Mouse (Mus musculus) midbrain, embryonic 13.5 days (tissue): ENCODE measurements around the gene Mgl2. TPM values are rescaled to one million over a fixed set of nuclear protein-coding genes. Genes with fewer than 3 reads are reported as not detected.

Experiments used
- ATAC-seq: fragments of 200-750 bp; cut with Nextera tagmentation; 2 replicates; pipeline ENCODE4 v1.8.0; 2017; ENCODE audit warnings: mild to moderate bottlenecking, moderate TSS enrichment, moderate library complexity
- H3K27ac ChIP-seq: fragments of 300-500 bp; sonication (generic); 2 replicates; pipeline ENCODE4 v1.5.1; 2015; ENCODE audit warnings: inconsistent platforms, mild to moderate bottlenecking, moderate library complexity
- H3K27me3 ChIP-seq: fragments of 300-500 bp; sonication (generic); 2 replicates; pipeline ENCODE4 v1.6.1; 2015; ENCODE audit warnings: mild to moderate bottlenecking, inconsistent platforms
- H3K36me3 ChIP-seq: fragments of 300-500 bp; sonication (generic); 2 replicates; pipeline ENCODE4 v1.6.1; 2015; ENCODE audit warnings: mild to moderate bottlenecking, inconsistent platforms
- H3K4me1 ChIP-seq: fragments of 300-500 bp; sonication (generic); replicated peaks from 2 replicates; pipeline ENCODE4 v1.6.1; 2015; ENCODE audit warnings: inconsistent platforms
- H3K4me2 ChIP-seq: fragments of 300-500 bp; sonication (generic); replicated peaks from 2 replicates; pipeline ENCODE4 v1.6.1; 2015; ENCODE audit warnings: moderate library complexity, mild to moderate bottlenecking, inconsistent platforms
- H3K4me3 ChIP-seq: fragments of 300-500 bp; sonication (generic); replicated peaks from 2 replicates; pipeline ENCODE4 v1.5.1; 2015; ENCODE audit warnings: mild to moderate bottlenecking, inconsistent platforms
- H3K9ac ChIP-seq: fragments of 300-500 bp; sonication (generic); replicated peaks from 2 replicates; pipeline ENCODE4 v1.6.1; 2015; ENCODE audit warnings: mild to moderate bottlenecking, inconsistent platforms
- H3K9me3 ChIP-seq: fragments of 300-500 bp; sonication (generic); 2 replicates; pipeline ENCODE4 v1.6.1; 2016; ENCODE audit warnings: mild to moderate bottlenecking, inconsistent platforms
- WGBS: fragments of 180-500 bp; shearing (Covaris S2); methylation state at CpG from one replicate; pipeline ENCODE4 v1.1.7; 2015; 5-methylcytosine and 5-hydroxymethylcytosine counted together
- polyA plus RNA-seq: library from polyadenylated mRNA; unstranded; fragments of >200 nt; fragmentation: Nextera tagmentation; extraction: Ambion mirVana; gene quantifications from 2 replicates; pipeline ENCODE4 v1.2.1, GENCODE M21; 2015

Gene Mgl2
- polyA plus RNA-seq: 0.39 and 0.66 TPM in 2 replicates

- no peaks in the 10 kb centered on the region for H3K9me3 ChIP-seq
- no peak for ATAC-seq
- WGBS: 89% methylated on average over 9 of the region's 9 CpGs
These were observed at the start of gene Mgl2 for GRCm38 (mm10) chr11:70129926-70130379. Gene Mgl2 (plus strand): TSS chr11:70130329.

DNA sequence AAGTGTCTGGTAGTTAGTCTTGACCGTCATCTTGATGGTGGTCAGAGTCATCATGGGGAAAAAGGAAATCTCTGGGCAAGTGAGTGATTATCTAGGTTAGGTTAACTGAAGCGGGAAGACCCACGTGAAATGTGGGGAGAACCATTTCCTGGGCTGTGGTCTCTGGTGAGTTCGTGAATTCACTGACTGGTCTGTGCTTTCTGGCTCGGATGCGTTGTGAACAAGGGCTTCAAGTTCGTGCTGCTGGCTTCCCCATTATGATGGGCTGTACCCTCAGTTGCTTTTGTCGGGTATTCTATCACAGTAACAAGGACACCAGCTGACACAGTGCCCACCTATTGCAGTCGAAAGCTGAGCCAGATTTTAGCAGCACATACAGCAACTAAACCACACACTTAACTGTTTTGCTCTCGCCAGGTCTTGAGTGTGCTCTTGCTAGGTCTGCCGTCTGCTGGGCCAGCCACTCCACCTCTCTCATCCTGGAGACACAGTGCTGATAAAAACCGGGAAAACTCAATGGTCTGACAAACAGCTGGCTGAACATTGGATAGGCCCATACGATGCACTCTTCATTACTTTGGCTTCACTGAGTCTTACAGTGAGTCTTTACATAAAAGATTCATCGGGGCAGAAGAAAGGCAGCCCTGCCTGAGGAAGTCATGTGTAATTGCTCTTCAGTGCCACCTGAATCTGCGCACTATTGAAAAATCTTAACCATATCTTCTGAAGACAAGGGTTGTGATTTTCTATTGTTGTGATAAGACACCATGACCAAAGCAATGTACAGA lies 49.1 kb upstream of the Mgl2 start:
- ATAC-seq: no peak
- Histone ChIP-seq H3K4me1 (no peaks in the 10 kb centered on the region), H3K9ac (no peak overlapping the region), H3K4me3 (no peak overlapping the region), H3K36me3 (no peaks in the 10 kb centered on the region), H3K27ac (no peak overlapping the region), H3K9me3 (no peaks in the 10 kb centered on the region), H3K4me2 (no peak overlapping the region), H3K27me3 (no peaks in the 10 kb centered on the region)
- WGBS: 81% methylated on average over 15 of the region's 15 CpGs

More at GRCm38 (mm10) chr11:70129926-70130379, at the start of gene Mgl2:
- Histone ChIP-seq H3K9ac (no peak within 1 kb of the TSS), H3K27ac (no peak within 1 kb of the TSS), H3K36me3 (no peaks in the 10 kb centered on the region), H3K4me2 (no peak within 1 kb of the TSS), H3K4me3 (no peak within 1 kb of the TSS), H3K4me1 (no peaks in the 10 kb centered on the region), H3K27me3 (no peaks in the 10 kb centered on the region)

DNA sequence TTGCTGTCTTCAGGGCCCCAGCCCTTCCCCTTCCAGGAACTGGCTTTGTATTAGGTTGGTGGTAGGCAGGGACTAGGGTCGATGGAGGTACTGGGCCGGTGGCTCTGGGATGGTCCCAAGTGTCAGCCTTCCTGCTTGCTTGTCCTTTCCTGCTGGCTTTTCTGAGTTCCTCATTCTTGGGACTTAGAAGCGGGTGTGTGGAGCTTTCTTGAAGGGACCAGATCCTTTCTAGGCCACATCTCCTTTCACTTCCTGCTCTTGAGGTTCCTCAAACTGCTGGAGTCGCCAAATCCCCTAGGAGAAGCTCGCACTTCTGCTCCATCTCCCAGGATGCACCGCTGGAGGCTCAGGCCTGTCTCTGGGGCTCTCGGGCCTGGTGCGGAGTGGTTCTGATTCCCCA lies 45.6 kb upstream of the Mgl2 start:
- H3K4me2 ChIP-seq: no peak overlapping the region
- no peak overlapping the region for H3K4me3 ChIP-seq
- WGBS: 84% methylated on average over 8 of the region's 8 CpGs
- H3K9me3 ChIP-seq: no peaks in the 10 kb centered on the region
- H3K36me3 ChIP-seq: no peaks in the 10 kb centered on the region
- no peaks in the 10 kb centered on the region for H3K4me1 ChIP-seq
- no peak for ATAC-seq
- no peak overlapping the region for H3K9ac ChIP-seq
- H3K27ac ChIP-seq: no peak overlapping the region
- H3K27me3 ChIP-seq: no peaks in the 10 kb centered on the region

GRCm38 (mm10) chr11:70091986-70092783 lies 37.9 kb upstream of the Mgl2 start, which contains the start of gene Asgr2:
Gene Asgr2 (plus strand): TSS chr11:70092644.
- 83% methylated on average over 12 of the region's 12 CpGs for WGBS
- Histone ChIP-seq H3K27ac (no peak within 1 kb of the TSS), H3K4me3 (no peak within 1 kb of the TSS), H3K36me3 (no peaks in the 10 kb centered on the region), H3K9me3 (no peaks in the 10 kb centered on the region), H3K4me1 (no peaks in the 10 kb centered on the region), H3K9ac (no peak within 1 kb of the TSS), H3K27me3 (no peaks in the 10 kb centered on the region), H3K4me2 (no peak within 1 kb of the TSS)
- ATAC-seq: no peak

DNA sequence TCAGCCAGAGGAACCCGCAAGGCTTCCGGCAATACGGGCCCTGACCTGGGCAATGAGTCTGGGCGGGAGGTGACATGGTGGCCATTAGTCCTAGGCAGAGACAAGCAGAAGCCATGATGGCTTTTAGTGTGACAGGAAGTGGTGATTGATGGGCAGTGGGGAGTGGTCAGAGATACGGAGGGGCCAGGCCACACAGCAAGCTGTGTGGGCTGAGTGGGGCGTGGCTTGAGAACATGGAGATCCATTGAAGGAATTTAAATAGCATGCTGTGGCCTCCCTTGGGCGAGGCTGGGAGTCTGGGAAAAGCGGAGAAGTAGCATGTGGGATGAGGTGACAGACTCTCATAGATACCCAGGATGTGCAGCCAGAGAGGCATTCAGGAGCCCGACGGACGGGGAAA lies 32.7 kb upstream of the Mgl2 start:
- H3K9me3 ChIP-seq: no peaks in the 10 kb centered on the region
- whole genome bisulfite sequencing: 85% methylated on average over 11 of the region's 11 CpGs
- no peaks in the 10 kb centered on the region for H3K36me3 ChIP-seq
- no peak overlapping the region for H3K4me3 ChIP-seq
- no peaks in the 10 kb centered on the region for H3K27me3 ChIP-seq
- H3K4me2 ChIP-seq: no peak overlapping the region
- H3K9ac ChIP-seq: no peak overlapping the region
- no peaks in the 10 kb centered on the region for H3K4me1 ChIP-seq
- H3K27ac ChIP-seq: no peak overlapping the region
- no peak for ATAC-seq

DNA sequence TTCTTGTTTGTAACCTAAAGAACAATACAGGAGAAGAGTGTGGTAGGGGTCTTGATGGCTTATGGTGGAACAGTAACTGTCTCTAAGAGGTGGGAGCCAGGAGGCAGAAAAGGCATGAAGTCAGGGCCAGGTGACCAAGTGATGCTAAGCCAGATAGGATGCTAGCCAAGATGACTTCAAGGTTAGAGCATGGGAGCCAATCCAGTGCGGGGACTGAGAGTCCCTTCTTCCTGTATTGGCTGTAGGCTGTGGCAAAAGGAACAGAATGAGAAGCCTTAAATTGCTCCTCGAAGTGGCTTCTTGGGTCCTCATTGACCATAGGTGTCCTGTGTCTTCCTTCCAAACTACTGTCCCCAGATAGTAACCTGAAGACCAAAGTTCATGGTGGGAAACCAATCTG lies 31.0 kb upstream of the Mgl2 start:
- no peak for ATAC-seq
- H3K4me3 ChIP-seq: no peak overlapping the region
- H3K4me1 ChIP-seq: no peaks in the 10 kb centered on the region
- H3K27ac ChIP-seq: no peak overlapping the region
- H3K9me3 ChIP-seq: no peaks in the 10 kb centered on the region
- no peak overlapping the region for H3K9ac ChIP-seq
- WGBS: 74% methylated on average over 2 of the region's 2 CpGs
- no peaks in the 10 kb centered on the region for H3K36me3 ChIP-seq
- H3K27me3 ChIP-seq: no peaks in the 10 kb centered on the region
- no peak overlapping the region for H3K4me2 ChIP-seq

GRCm38 (mm10) chr11:70099809-70100208 lies 30.3 kb upstream of the Mgl2 start:
- H3K4me3 ChIP-seq: no peak overlapping the region
- H3K4me1 ChIP-seq: no peaks in the 10 kb centered on the region
- no peak overlapping the region for H3K9ac ChIP-seq
- no peak overlapping the region for H3K27ac ChIP-seq
- 86% methylated on average over 2 of the region's 2 CpGs for WGBS
- no peak overlapping the region for H3K4me2 ChIP-seq
- no peaks in the 10 kb centered on the region for H3K27me3 ChIP-seq
- H3K36me3 ChIP-seq: no peaks in the 10 kb centered on the region
- no peaks in the 10 kb centered on the region for H3K9me3 ChIP-seq
- no peak for ATAC-seq

- Histone ChIP-seq H3K27ac (no peak overlapping the region), H3K36me3 (no peaks in the 10 kb centered on the region), H3K27me3 (no peaks in the 10 kb centered on the region), H3K4me1 (no peaks in the 10 kb centered on the region), H3K9ac (no peak overlapping the region), H3K4me2 (no peak overlapping the region), H3K4me3 (no peak overlapping the region), H3K9me3 (no peaks in the 10 kb centered on the region)
- 76% methylated on average over 14 of the region's 14 CpGs for WGBS
- ATAC-seq: no peak
These were observed 26.3 kb upstream of the Mgl2 start for GRCm38 (mm10) chr11:70103701-70104315.

DNA sequence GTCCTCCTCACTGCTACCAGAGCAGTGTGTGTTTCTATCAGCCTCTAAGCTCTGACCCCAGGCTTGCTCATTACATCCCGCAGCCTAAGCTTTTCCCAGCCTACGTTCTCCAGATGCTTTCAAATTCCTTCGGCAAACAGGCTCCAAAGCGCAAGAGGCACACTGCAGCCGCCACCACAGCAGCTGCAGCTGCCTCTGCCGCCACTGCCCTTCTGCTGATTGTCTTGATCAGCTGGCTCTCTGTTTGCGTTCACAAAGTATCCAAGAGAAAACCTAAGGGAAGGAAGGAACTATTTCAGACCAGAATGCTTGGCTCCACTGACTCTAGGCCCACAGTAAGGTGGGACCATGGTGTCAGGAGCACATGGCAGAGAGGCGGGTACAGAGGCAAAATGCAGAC lies 23.0 kb upstream of the Mgl2 start:
- Histone ChIP-seq H3K4me3 (no peak overlapping the region), H3K4me1 (no peaks in the 10 kb centered on the region), H3K9ac (no peak overlapping the region), H3K36me3 (no peaks in the 10 kb centered on the region), H3K27me3 (no peaks in the 10 kb centered on the region), H3K27ac (no peak overlapping the region), H3K4me2 (no peak overlapping the region), H3K9me3 (no peaks in the 10 kb centered on the region)
- 72% methylated on average over 8 of the region's 8 CpGs for WGBS
- no peak for ATAC-seq

DNA sequence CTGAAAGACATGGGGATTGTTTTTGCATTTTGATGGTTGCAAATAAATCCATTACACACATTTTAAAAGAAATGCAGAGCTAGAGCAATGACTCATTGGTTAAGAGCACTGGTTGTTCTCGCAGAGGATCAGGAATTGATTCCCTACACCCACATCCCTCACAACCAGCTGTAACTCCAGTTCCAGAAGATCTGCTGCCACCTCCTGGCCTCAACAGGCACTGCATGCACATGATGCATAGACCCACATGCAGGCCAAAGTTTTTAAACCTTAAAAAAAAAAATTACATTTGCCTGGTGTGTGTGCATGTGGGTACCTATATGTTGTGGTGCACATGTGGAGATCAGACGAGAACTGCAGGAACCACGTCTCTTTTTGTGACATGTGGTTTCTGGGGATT lies 20.0 kb upstream of the Mgl2 start:
- WGBS: 76% methylated on average over 3 of the region's 3 CpGs
- Histone ChIP-seq H3K4me1 (no peaks in the 10 kb centered on the region), H3K4me2 (no peak overlapping the region), H3K9ac (no peak overlapping the region), H3K27ac (no peak overlapping the region), H3K9me3 (no peaks in the 10 kb centered on the region), H3K27me3 (no peaks in the 10 kb centered on the region), H3K4me3 (no peak overlapping the region), H3K36me3 (no peaks in the 10 kb centered on the region)
- no peak for ATAC-seq

DNA sequence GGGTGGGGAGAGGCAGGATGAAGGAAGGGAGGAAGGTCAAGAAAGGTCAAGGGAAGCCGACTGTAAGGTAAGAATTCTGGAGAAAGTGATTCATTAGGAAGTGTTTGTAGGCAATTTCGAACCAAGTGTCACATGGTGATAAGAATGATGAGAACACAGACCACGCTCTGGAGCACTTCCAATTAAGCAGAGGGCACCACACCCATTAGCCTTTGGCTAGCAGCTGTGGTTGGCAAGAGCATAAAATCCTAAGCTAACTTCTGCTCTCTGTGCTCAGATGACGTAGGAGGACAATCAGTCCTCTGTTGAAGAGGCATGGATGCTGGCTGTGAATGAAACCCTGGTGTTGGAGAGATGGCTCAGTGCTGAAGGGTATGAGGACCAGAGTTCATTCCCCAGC lies 15.6 kb upstream of the Mgl2 start:
- Histone ChIP-seq H3K4me2 (no peak overlapping the region), H3K27me3 (no peaks in the 10 kb centered on the region), H3K4me1 (no peaks in the 10 kb centered on the region), H3K9me3 (peaks cover 2% of the 10 kb centered on the region; the same call in 1 of the 2 replicates), H3K9ac (no peak overlapping the region), H3K27ac (no peak overlapping the region), H3K4me3 (no peak overlapping the region), H3K36me3 (no peaks in the 10 kb centered on the region)
- no peak for ATAC-seq
- 76% methylated on average over 4 of the region's 4 CpGs for WGBS

GRCm38 (mm10) chr11:70115901-70116300 lies 14.2 kb upstream of the Mgl2 start:
- Histone ChIP-seq H3K27me3 (no peaks in the 10 kb centered on the region), H3K9ac (no peak overlapping the region), H3K4me3 (no peak overlapping the region), H3K27ac (no peak overlapping the region), H3K4me2 (no peak overlapping the region), H3K4me1 (no peaks in the 10 kb centered on the region), H3K9me3 (peaks cover 6% of the 10 kb centered on the region), H3K36me3 (no peaks in the 10 kb centered on the region)
- no peak for ATAC-seq
- WGBS: 93% methylated on average over 3 of the region's 3 CpGs
